Mouse (Mus musculus): Measurements from ENCODE around the gene L2hgdh. TPM values are rescaled to one million over a fixed set of nuclear protein-coding genes. Genes with fewer than 3 reads are reported as not detected.

The L2hgdh gene
- total and polyA plus RNA-seq, 2 experiments: 19.6 to 38.9 TPM

GRCm38 (mm10) chr12:69723376-69723775 is 1.3 kb downstream of the L2hgdh start:
- 31% methylated on average over 2 of the region's 2 CpGs for WGBS
- peak overlapping the region; percentile 91 for H3K9ac ChIP-seq (ENCODE audit: low read depth, low read length)

DNA sequence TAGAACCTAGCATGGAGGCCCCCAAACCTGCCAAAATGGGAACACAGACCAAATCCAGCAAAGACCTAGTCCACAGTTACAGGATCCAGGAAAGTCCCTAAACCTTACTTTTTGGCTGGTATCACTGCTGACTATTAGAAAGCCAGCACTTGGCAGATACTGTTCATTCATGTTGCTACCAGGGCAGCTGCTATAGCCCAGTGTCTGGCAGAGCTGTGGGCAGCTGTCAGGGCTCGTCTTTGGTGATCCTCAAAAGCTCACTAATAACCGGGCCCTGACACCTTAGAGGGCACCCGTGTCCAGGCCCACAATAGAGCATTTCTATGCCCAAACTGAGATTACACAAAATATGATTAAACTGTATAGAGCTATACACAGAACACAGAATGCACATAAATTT is 1.8 kb downstream of the L2hgdh start:
- Histone ChIP-seq H3K27me3 (ENCODE audit: control insufficient read depth, insufficient read depth, low read length) (no peaks in the 10 kb centered on the region), H3K36me3 (ENCODE audit: control insufficient read depth, insufficient read depth, low read length) (peaks cover 11% of the 10 kb centered on the region; the same call in 1 of the 2 replicates), H3K79me2 (ENCODE audit: control insufficient read depth, insufficient read depth, low read length) (peaks cover 14% of the 10 kb centered on the region; the same call in 1 of the 2 replicates), H3K4me3 (ENCODE audit: insufficient read depth, low read depth, low read length) (no peak overlapping the region), H3K4me1 (ENCODE audit: control insufficient read depth, insufficient read depth, low read length) (peaks cover 13% of the 10 kb centered on the region), H3K27ac (replicated peaks; ENCODE audit: insufficient read depth, low read depth, low read length) (no peak overlapping the region), H3K9ac (ENCODE audit: low read depth, low read length) (no peak overlapping the region)
- 70% methylated on average over 3 of the region's 3 CpGs for WGBS
- peak; percentile 24 for DNase-seq (ENCODE audit: extremely low read depth, low read depth, low spot score)
- TF ChIP-seq POLR2A (IDR thresholded peaks at IDR 0.05; ENCODE audit: extremely low read depth, insufficient read depth, low read length) (no peak), CTCF (IDR thresholded peaks at IDR 0.05; ENCODE audit: low read depth, low read length) (no peak)

More at GRCm38 (mm10) chr12:69723376-69723775, 1.3 kb downstream of the L2hgdh start:
- Histone ChIP-seq H3K36me3 (ENCODE audit: control insufficient read depth, insufficient read depth, low read length) (peaks cover 11% of the 10 kb centered on the region; the same call in 1 of the 2 replicates), H3K4me3 (ENCODE audit: insufficient read depth, low read depth, low read length) (peak overlapping the region; percentile 86; the same call in 1 of the 2 replicates), H3K4me1 (ENCODE audit: control insufficient read depth, insufficient read depth, low read length) (peaks cover 13% of the 10 kb centered on the region), H3K27me3 (ENCODE audit: control insufficient read depth, insufficient read depth, low read length) (no peaks in the 10 kb centered on the region), H3K79me2 (ENCODE audit: control insufficient read depth, insufficient read depth, low read length) (peaks cover 14% of the 10 kb centered on the region; the same call in 1 of the 2 replicates), H3K27ac (replicated peaks; ENCODE audit: insufficient read depth, low read depth, low read length) (peak overlapping the region; percentile 13)
- TF ChIP-seq POLR2A (IDR thresholded peaks at IDR 0.05; ENCODE audit: extremely low read depth, insufficient read depth, low read length) (no peak), CTCF (IDR thresholded peaks at IDR 0.05; ENCODE audit: low read depth, low read length) (no peak)
- peak; percentile 54 for DNase-seq (ENCODE audit: extremely low read depth, low read depth, low spot score)

- Histone ChIP-seq H3K27ac (replicated peaks; ENCODE audit: insufficient read depth, low read depth, low read length) (peak overlapping the region; percentile 74), H3K4me3 (ENCODE audit: insufficient read depth, low read depth, low read length) (no peak overlapping the region), H3K27me3 (ENCODE audit: control insufficient read depth, insufficient read depth, low read length) (no peaks in the 10 kb centered on the region), H3K9ac (ENCODE audit: low read depth, low read length) (no peak overlapping the region), H3K4me1 (ENCODE audit: control insufficient read depth, insufficient read depth, low read length) (peaks cover 2% of the 10 kb centered on the region; the same call in 1 of the 2 replicates), H3K79me2 (ENCODE audit: control insufficient read depth, insufficient read depth, low read length) (peaks cover 9% of the 10 kb centered on the region; the same call in 1 of the 2 replicates), H3K36me3 (ENCODE audit: control insufficient read depth, insufficient read depth, low read length) (peaks cover 15% of the 10 kb centered on the region)
- DNase-seq (ENCODE audit: extremely low read depth, low read depth, low spot score): peak; percentile 97
- TF ChIP-seq CTCF (IDR thresholded peaks at IDR 0.05; ENCODE audit: low read depth, low read length) (no peak), POLR2A (IDR thresholded peaks at IDR 0.05; ENCODE audit: extremely low read depth, insufficient read depth, low read length) (no peak)
Measured at GRCm38 (mm10) chr12:69713628-69714027, 11.0 kb downstream of the L2hgdh start.

DNA sequence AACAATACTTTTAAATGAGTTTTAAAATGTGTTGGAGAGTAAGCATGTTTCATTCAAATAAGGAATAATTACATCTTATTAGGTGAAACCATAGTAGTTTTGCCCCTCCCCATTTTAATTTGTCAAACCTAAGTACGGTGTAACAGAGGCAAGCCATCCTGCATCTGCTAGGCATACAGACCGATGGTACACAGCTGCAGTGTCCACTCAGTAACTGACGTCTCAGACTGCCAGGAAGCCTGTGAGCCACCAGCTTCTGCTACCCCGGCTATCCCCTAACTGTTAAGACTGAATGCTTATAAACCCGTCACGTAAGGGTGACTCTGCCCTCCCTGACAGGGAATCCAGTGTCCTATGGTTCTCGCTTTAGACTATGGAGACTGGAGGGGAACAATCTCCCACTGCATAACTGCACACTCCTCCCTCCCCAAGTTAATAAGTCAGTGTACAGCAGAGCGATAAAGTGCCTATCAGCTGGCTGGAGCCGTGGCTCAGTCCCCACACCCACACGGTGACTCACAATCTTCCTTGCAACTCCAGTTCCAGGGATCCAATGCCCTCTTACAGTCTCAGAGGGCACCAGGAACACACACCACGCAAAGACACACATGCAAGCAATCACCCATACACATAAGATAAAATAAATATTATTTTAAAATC is 19.7 kb downstream of the L2hgdh start:
- no peak overlapping the region for H3K27ac ChIP-seq (replicated peaks; ENCODE audit: insufficient read depth, low read depth, low read length)
- H3K36me3 ChIP-seq (ENCODE audit: control insufficient read depth, insufficient read depth, low read length): peaks cover 27% of the 10 kb centered on the region
- TF ChIP-seq POLR2A (IDR thresholded peaks at IDR 0.05; ENCODE audit: extremely low read depth, insufficient read depth, low read length): no peak
- peaks cover 3% of the 10 kb centered on the region; the same call in 1 of the 2 replicates for H3K79me2 ChIP-seq (ENCODE audit: control insufficient read depth, insufficient read depth, low read length)
- no peak for DNase-seq (ENCODE audit: extremely low read depth, low read depth, low spot score)
- H3K4me1 ChIP-seq (ENCODE audit: control insufficient read depth, insufficient read depth, low read length): no peaks in the 10 kb centered on the region
- WGBS: 79% methylated on average over 11 of the region's 11 CpGs
- no peak overlapping the region for H3K4me3 ChIP-seq (ENCODE audit: insufficient read depth, low read depth, low read length)
- no peak overlapping the region for H3K9ac ChIP-seq (ENCODE audit: low read depth, low read length)
- H3K27me3 ChIP-seq (ENCODE audit: control insufficient read depth, insufficient read depth, low read length): no peaks in the 10 kb centered on the region

GRCm38 (mm10) chr12:69698352-69698751 is 26.3 kb downstream of the L2hgdh start:
- Histone ChIP-seq H3K4me1 (ENCODE audit: control insufficient read depth, insufficient read depth, low read length) (peaks cover 3% of the 10 kb centered on the region; the same call in 1 of the 2 replicates), H3K27ac (replicated peaks; ENCODE audit: insufficient read depth, low read depth, low read length) (no peak overlapping the region), H3K27me3 (ENCODE audit: control insufficient read depth, insufficient read depth, low read length) (no peaks in the 10 kb centered on the region), H3K36me3 (ENCODE audit: control insufficient read depth, insufficient read depth, low read length) (peaks cover 28% of the 10 kb centered on the region), H3K79me2 (ENCODE audit: control insufficient read depth, insufficient read depth, low read length) (no peaks in the 10 kb centered on the region; the same call in 1 of the 2 replicates), H3K9ac (ENCODE audit: low read depth, low read length) (no peak overlapping the region), H3K4me3 (ENCODE audit: insufficient read depth, low read depth, low read length) (no peak overlapping the region)
- WGBS: 93% methylated on average over 6 of the region's 6 CpGs
- DNase-seq (ENCODE audit: extremely low read depth, low read depth, low spot score): no peak
- TF ChIP-seq POLR2A (IDR thresholded peaks at IDR 0.05; ENCODE audit: extremely low read depth, insufficient read depth, low read length) (no peak), CTCF (IDR thresholded peaks at IDR 0.05; ENCODE audit: low read depth, low read length) (no peak)

GRCm38 (mm10) chr12:69696746-69697145 is 27.9 kb downstream of the L2hgdh start:
- Histone ChIP-seq H3K4me1 (ENCODE audit: control insufficient read depth, insufficient read depth, low read length) (peaks cover 3% of the 10 kb centered on the region; the same call in 1 of the 2 replicates), H3K4me3 (ENCODE audit: insufficient read depth, low read depth, low read length) (no peak overlapping the region), H3K36me3 (ENCODE audit: control insufficient read depth, insufficient read depth, low read length) (peaks cover 30% of the 10 kb centered on the region), H3K9ac (ENCODE audit: low read depth, low read length) (no peak overlapping the region), H3K79me2 (ENCODE audit: control insufficient read depth, insufficient read depth, low read length) (no peaks in the 10 kb centered on the region; the same call in 1 of the 2 replicates), H3K27ac (replicated peaks; ENCODE audit: insufficient read depth, low read depth, low read length) (no peak overlapping the region), H3K27me3 (ENCODE audit: control insufficient read depth, insufficient read depth, low read length) (no peaks in the 10 kb centered on the region)
- 41% methylated on average over 5 of the region's 5 CpGs for WGBS
- DNase-seq (ENCODE audit: extremely low read depth, low read depth, low spot score): peak; percentile 87
- TF ChIP-seq POLR2A (IDR thresholded peaks at IDR 0.05; ENCODE audit: extremely low read depth, insufficient read depth, low read length): no peak
- TF ChIP-seq CTCF (IDR thresholded peaks at IDR 0.05; ENCODE audit: low read depth, low read length): peak; percentile 26; the same call in 1 of the 2 replicates
